Mouse (Mus musculus): ENCODE measurements at regions not wholly inside any gene's neighbourhood (a gene's known extent, or its start where the extent isn't known, plus 50 kb on each side); places are given as distances from the start of the nearest gene placed in this dataset.

- no peak for TF ChIP-seq CTCF (IDR thresholded peaks at IDR 0.05; ENCODE audit: low read depth)
- no peak for TF ChIP-seq EP300 (IDR thresholded peaks at IDR 0.05; ENCODE audit: low read depth)
Observed at GRCm38 (mm10) chr16:12764166-12764565, 345.3 kb upstream of the Ercc4 start.

All from heart, postnatal 0 days (tissue).